9 mouse cellular contexts compared by ENCODE assay signal in the genomic region with DNA sequence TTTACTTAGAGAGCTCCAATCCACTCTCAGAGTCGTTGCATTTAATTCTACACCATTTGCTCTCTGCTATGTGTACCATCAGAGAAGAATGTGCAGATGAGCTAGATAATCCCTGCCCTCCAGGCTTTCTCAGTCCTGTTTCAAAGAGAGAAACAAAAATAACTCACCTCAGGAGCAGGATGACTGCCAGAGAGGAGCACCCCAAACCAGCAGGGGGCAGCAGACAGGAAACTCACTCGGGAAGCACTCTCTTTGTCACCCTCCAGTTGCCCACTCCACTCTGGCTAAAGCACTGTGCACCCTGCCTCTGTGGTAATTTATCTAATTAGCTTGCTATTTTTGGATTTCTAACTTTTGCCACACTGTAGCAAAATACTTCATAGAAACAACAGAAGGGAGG.
A peak's percentile ranks its signal among the peaks of the same experiment; 100 is the strongest.
DNase-seq lines count a peak whose midpoint lies in the region; ATAC-seq lines count a peak whose summit lies in the region.
"Had no signal": no experiment of that assay in that cellular context is flagged by ENCODE, and none has a peak within 500 bp of the region (broad histone marks: within the 10 kb centered on the region; RNA-seq: fewer than 3 reads in every experiment).

No protein-coding gene starts in this region.

- H3K4me1 ChIP-seq in embryonic facial prominence, embryonic 11.5 days (ENCODE audit: control insufficient read depth, insufficient read depth, low read length), result no peaks in the 10 kb centered on the region

- ATAC-seq in embryonic facial prominence, embryonic 11.5 days (replicated peaks; ENCODE audit: insufficient number of reproducible peaks, low FRiP score, low TSS enrichment, low read depth), result no peak

- H3K4me2 ChIP-seq in embryonic facial prominence, embryonic 11.5 days (ENCODE audit: low read depth, low read length), result no peak overlapping the region
- H3K4me2 ChIP-seq: limb, embryonic 13.5 days had no signal

- H3K36me3 ChIP-seq in embryonic facial prominence, embryonic 11.5 days (replicated peaks; ENCODE audit: control insufficient read depth, insufficient read depth, low read depth, low read length), result no peaks in the 10 kb centered on the region
- H3K36me3 ChIP-seq: limb, embryonic 13.5 days had no signal

- no peak overlapping the region for H3K27ac ChIP-seq in embryonic facial prominence, embryonic 11.5 days (replicated peaks; ENCODE audit: low read depth, low read length)
- H3K27ac ChIP-seq: limb, embryonic 13.5 days had no signal

- H3K27me3 ChIP-seq in embryonic facial prominence, embryonic 11.5 days (ENCODE audit: control insufficient read depth, insufficient read depth, low read length), result no peaks in the 10 kb centered on the region
- H3K27me3 ChIP-seq: limb, embryonic 13.5 days had no signal

- peak; percentile 30 for DNase-seq in gastrocnemius, postnatal 10 days
- no peak for DNase-seq in gastrocnemius, adult 18-20 months (ENCODE audit: low spot score)
- DNase-seq in right cerebral cortex, postnatal 14 days, result peak; percentile 48
- DNase-seq in right cerebral cortex, postnatal 36 days (ENCODE audit: low spot score in 2 of 2), result no peak
- peak; percentile 61 for DNase-seq in embryonic facial prominence, embryonic 11.5 days (ENCODE audit: low spot score)
- peak; percentile 63 for DNase-seq in retina, embryonic 14.5 days (ENCODE audit: low spot score)
- DNase-seq in layer of hippocampus, adult 9-11 months, result no peak
- no peak for DNase-seq in gastrocnemius, postnatal 14 days

- H3K4me3 ChIP-seq in embryonic facial prominence, embryonic 11.5 days (ENCODE audit: low read depth, low read length), result no peak overlapping the region
- H3K4me3 ChIP-seq: limb, embryonic 13.5 days had no signal

- intact Hi-C loops in gastrocnemius, postnatal 14 days (cut with DNase I; ENCODE audit: low total_unique reads), result no loop called here

- 28% methylated on average over 2 of the region's 2 CpGs for WGBS in embryonic facial prominence, embryonic 11.5 days

- no peaks in the 10 kb centered on the region for H3K9me3 ChIP-seq in embryonic facial prominence, embryonic 11.5 days (replicated peaks; ENCODE audit: control insufficient read depth, low read length)

- no peak overlapping the region for H3K9ac ChIP-seq in embryonic facial prominence, embryonic 11.5 days (replicated peaks; ENCODE audit: low read length)
- H3K9ac ChIP-seq: limb, embryonic 13.5 days had no signal

Comparison
In these comparisons a context has a peak if more than half of its experiments do, and no peak if none do; other contexts are left out.
1. DNase-seq: peak in gastrocnemius, postnatal 10 days (single experiment), right cerebral cortex, postnatal 14 days (single experiment), embryonic facial prominence, embryonic 11.5 days (single experiment) and retina, embryonic 14.5 days (single experiment); none in gastrocnemius, adult 18-20 months (single experiment), right cerebral cortex, postnatal 36 days (0 of 2), layer of hippocampus, adult 9-11 months (single experiment) and gastrocnemius, postnatal 14 days (single experiment).